Mouse (Mus musculus) bone marrow, adult 2 months (tissue): ENCODE results near the gene E130114P18Rik.

Experiments used
- CTCF ChIP-seq: fragments of 200-500 bp; IDR thresholded peaks from 2 replicates; pipeline ENCODE4 v1.5.1; 2011; ENCODE audit warnings: low read length, control low read depth; ENCODE audit not compliant: control insufficient read depth, insufficient read depth
- POLR2A ChIP-seq: fragments of 200-500 bp; IDR thresholded peaks from 2 replicates; pipeline ENCODE4 v1.6.1; 2011; ENCODE audit warnings: low read depth, mild to moderate bottlenecking, control low read depth, low read length, borderline replicate concordance; ENCODE audit not compliant: control insufficient read depth

- peak; percentile 73; the same call in 1 of the 2 replicates for TF ChIP-seq POLR2A
- TF ChIP-seq CTCF = peak; percentile 94
Measured at GRCm38 (mm10) chr4:97751030-97751482, 26.8 kb downstream of the E130114P18Rik start.
